Comparison of ENCODE assay signal across 16 mouse cellular contexts in genomic region chr9:80282426-80282825, GRCm38 (mm10).
"Had no signal": no experiment of that assay in that cellular context is flagged by ENCODE, and none has a peak within 500 bp of the region (broad histone marks: within the 10 kb centered on the region; RNA-seq: fewer than 3 reads in every experiment).

No protein-coding gene starts in this region.

- ATAC-seq: hindbrain, embryonic 16.5 days; intestine, embryonic 15.5 days; intestine, postnatal 0 days had no signal

- DNase-seq: gastrocnemius, postnatal 14 days; gastrocnemius, postnatal 36 days; heart, adult 11 months; heart, adult 2 months; heart, postnatal 14 days; heart, postnatal 36 days; kidney, adult 18-20 months; kidney, adult 8-10 months; kidney, postnatal 10 days; kidney, postnatal 25 days; layer of hippocampus, adult 9-11 months; liver; liver, embryonic 13.5 days had no signal
